Mouse (Mus musculus): Measurements from ENCODE around the gene Sncg. TPM values are rescaled to one million over a fixed set of nuclear protein-coding genes. Genes with fewer than 3 reads are reported as not detected.
"Not testable (repeated sequence)": the region's sequence is repeated elsewhere in the genome, so short reads cannot be mapped to it uniquely, and the experiment has no call there.

Gene Sncg
- total and polyA plus RNA-seq, 3 experiments, result not detected

DNA sequence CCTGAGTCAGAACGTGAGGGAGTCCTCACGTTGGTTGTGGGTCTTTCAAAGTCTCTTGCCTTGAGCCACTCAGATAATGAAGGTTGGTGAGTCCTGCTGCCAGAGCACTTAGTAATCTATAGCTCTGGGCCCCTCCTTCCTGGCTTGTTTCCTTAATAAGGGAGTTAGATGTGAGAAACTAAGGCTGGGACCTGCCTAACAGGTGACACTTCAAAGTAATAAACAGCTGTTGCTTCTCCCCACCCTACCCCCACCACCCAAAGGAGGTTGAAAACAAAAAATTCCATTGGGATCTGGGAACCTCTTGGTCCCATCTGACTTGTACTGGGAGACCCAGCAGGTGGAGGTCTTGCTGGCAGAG lies 9.5 kb downstream of the Sncg start:
- Histone ChIP-seq H3K9ac (ENCODE audit: control insufficient read depth, low read depth, low read length, poor library complexity, severe bottlenecking) (no peak overlapping the region), H3K27ac (ENCODE audit: control insufficient read depth, low read depth, low read length) (no peak overlapping the region), H3K79me2 (ENCODE audit: control insufficient read depth, insufficient read depth, low read length, poor library complexity) (no peaks in the 10 kb centered on the region; the same call in 1 of the 2 replicates), H3K36me3 (ENCODE audit: control insufficient read depth in 1 of 2, insufficient read depth in 2 of 2, low read length in 2 of 2) (peaks cover 0 to 7% of the 10 kb centered on the region in 2 experiments; a peak in 2 of 4 replicates), H3K27me3 (ENCODE audit: control insufficient read depth in 1 of 2, insufficient read depth in 2 of 2, low read length in 2 of 2) (no peaks in the 10 kb centered on the region), H3K4me1 (ENCODE audit: control insufficient read depth in 1 of 2, insufficient read depth in 2 of 2, low read length in 2 of 2) (peaks cover 5% of the 10 kb centered on the region in 2 experiments), H3K4me3 (ENCODE audit: control insufficient read depth in 1 of 2, insufficient read depth in 1 of 2, low read depth in 2 of 2, low read length in 2 of 2) (no peak overlapping the region), H3K9me3 (replicated peaks; ENCODE audit: insufficient read depth, low read length) (no peaks in the 10 kb centered on the region)
- TF ChIP-seq ZMIZ1 (IDR thresholded peaks at IDR 0.05; ENCODE audit: low read depth, low read length) (no peak), POLR2A (IDR thresholded peaks at IDR 0.05; ENCODE audit: control insufficient read depth in 1 of 2, insufficient read depth in 1 of 2, low read depth in 1 of 2, low read length in 2 of 2, poor library complexity in 1 of 2) (no peak), HCFC1 (IDR thresholded peaks at IDR 0.05; ENCODE audit: low read depth, low read length) (no peak), UBTF (IDR thresholded peaks at IDR 0.05; ENCODE audit: borderline replicate concordance, insufficient read depth, low read depth, low read length) (no peak), MEF2A (IDR thresholded peaks at IDR 0.05; ENCODE audit: extremely low read depth, insufficient replicate concordance, low read depth, low read length, poor library complexity, severe bottlenecking) (no peak), USF2 (IDR thresholded peaks at IDR 0.05; ENCODE audit: borderline replicate concordance in 1 of 2, insufficient read depth in 1 of 2, low read depth in 1 of 2, low read length in 2 of 2) (no peak), CTCF (IDR thresholded peaks at IDR 0.05 in 2 of 3, conservative IDR thresholded peaks at IDR 0.05 in 1 of 3; ENCODE audit: control insufficient read depth in 1 of 3, insufficient read depth in 1 of 3, low read depth in 2 of 3, low read length in 3 of 3, poor library complexity in 1 of 3, severe bottlenecking in 1 of 3) (no peak), MAFK (IDR thresholded peaks at IDR 0.05; ENCODE audit: borderline replicate concordance, low read depth, low read length) (no peak), TBP (IDR thresholded peaks at IDR 0.05; ENCODE audit: low read depth, low read length) (no peak), NRF1 (IDR thresholded peaks at IDR 0.05; ENCODE audit: insufficient read depth, low read depth, low read length, poor library complexity, severe bottlenecking) (no peak), MAX (IDR thresholded peaks at IDR 0.05; ENCODE audit: low read length) (no peak), GATA1 (IDR thresholded peaks at IDR 0.05; ENCODE audit: low read depth, low read length) (no peak), USF1 (IDR thresholded peaks at IDR 0.05; ENCODE audit: low read depth, low read length) (no peak), NELFE (IDR thresholded peaks at IDR 0.05; ENCODE audit: low read depth, low read length) (no peak), EP300 (IDR thresholded peaks at IDR 0.05; ENCODE audit: low read depth in 1 of 2, low read length in 2 of 2) (no peak), ZC3H11A (IDR thresholded peaks at IDR 0.05; ENCODE audit: low read depth, low read length) (no peak), MYC (IDR thresholded peaks at IDR 0.05; ENCODE audit: low read depth, low read length) (no peak), SIN3A (IDR thresholded peaks at IDR 0.05; ENCODE audit: low read length) (no peak), GABPA (IDR thresholded peaks at IDR 0.05; ENCODE audit: low read depth, low read length) (no peak)
- DNase-seq (ENCODE audit: low read depth, low spot score), result no peak

DNA sequence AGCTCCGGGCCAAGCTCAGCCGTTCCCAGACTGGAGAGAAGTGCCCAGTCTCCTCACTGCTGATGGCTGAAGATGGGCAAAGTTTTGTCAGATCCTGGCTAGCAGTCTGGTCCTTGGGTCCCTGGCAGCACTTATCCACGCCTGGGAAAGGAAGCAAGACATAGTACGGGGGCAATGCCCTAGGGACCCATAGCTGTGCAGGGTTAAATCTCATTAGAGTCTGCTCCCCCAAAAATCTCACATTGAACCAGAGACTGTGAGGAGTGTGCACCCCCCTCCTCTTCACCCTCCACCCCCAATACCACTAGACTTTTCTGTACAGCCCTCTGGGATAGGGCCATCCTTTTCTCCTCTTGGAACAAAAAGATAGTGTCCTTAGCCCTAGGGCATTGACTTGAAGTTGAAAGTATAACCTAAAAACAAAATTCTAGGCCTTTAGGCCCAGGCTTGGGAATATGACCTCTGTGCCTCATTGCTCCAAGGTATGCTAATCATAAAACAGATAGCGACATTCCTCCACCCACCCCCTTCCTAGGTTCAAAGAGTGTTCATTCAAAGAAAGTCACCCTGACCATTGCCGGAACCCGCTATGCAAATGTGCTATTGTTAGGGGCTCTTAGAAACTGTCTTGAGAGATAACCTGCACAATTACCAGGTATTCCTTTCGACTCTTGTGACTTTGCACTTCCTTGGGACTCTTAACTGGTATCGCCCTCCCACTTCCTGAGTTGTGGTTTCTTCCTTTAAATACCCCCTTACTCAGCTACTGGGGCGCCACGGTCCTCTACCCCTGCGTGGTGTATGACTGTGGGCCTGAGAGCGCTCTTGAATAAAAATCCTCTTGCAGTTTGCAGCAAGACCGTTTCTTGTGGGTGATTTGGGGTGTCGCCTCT lies 10.1 kb downstream of the Sncg start:
- H3K9ac ChIP-seq (ENCODE audit: control insufficient read depth, low read depth, low read length, poor library complexity, severe bottlenecking); H3K4me3 ChIP-seq (ENCODE audit: control insufficient read depth in 1 of 2, insufficient read depth in 1 of 2, low read depth in 2 of 2, low read length in 2 of 2); H3K79me2 ChIP-seq (ENCODE audit: control insufficient read depth, insufficient read depth, low read length, poor library complexity); DNase-seq (ENCODE audit: low read depth, low spot score); H3K27me3 ChIP-seq (ENCODE audit: control insufficient read depth in 1 of 2, insufficient read depth in 2 of 2, low read length in 2 of 2); H3K4me1 ChIP-seq (ENCODE audit: control insufficient read depth in 1 of 2, insufficient read depth in 2 of 2, low read length in 2 of 2); H3K36me3 ChIP-seq (ENCODE audit: control insufficient read depth in 1 of 2, insufficient read depth in 2 of 2, low read length in 2 of 2); H3K9me3 ChIP-seq (replicated peaks; ENCODE audit: insufficient read depth, low read length); H3K27ac ChIP-seq (ENCODE audit: control insufficient read depth, low read depth, low read length): not testable (repeated sequence)
